Mouse (Mus musculus): ENCODE results near the gene Cwc27. TPM values are rescaled to one million over a fixed set of nuclear protein-coding genes. Genes with fewer than 3 reads are reported as not detected.

Gene Cwc27
- polyA plus RNA-seq, 1 experiment from 2014 or later: 26.4 TPM

DNA sequence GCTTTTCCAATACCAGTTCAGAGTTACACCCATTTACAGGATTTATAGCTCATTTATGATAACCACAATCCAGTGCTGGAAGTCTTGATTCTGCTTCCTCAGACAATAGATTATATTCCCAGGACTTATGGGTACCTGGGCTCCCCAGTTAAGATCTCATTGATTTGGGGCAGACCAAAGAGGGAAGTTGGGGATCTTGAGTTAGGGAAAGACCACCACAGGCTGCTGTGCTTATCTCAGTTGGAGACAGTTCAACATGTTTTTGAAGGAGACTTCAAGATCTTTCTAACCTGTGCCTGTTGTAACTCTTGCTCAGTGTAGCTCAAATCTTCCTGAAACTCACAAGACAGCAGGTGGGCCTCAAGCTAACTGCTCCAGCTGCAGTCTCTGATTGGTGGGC, 4.2 kb upstream of the Cwc27 start:
- Histone ChIP-seq H3K27me3 (no peaks in the 10 kb centered on the region), H3K9ac (replicated peaks) (no peak overlapping the region), H3K4me2 (replicated peaks) (no peak overlapping the region), H3K4me3 (replicated peaks) (no peak overlapping the region), H3K36me3 (no peaks in the 10 kb centered on the region), H3K27ac (no peak overlapping the region), H3K4me1 (replicated peaks) (peaks cover 22% of the 10 kb centered on the region), H3K9me3 (no peaks in the 10 kb centered on the region)
- ATAC-seq: no peak

- WGBS: 56% methylated on average over 12 of the region's 12 CpGs
- Histone ChIP-seq H3K27me3 (no peaks in the 10 kb centered on the region), H3K4me1 (replicated peaks) (peaks cover 33% of the 10 kb centered on the region), H3K36me3 (no peaks in the 10 kb centered on the region), H3K9me3 (no peaks in the 10 kb centered on the region), H3K4me2 (replicated peaks) (peak overlapping the region; percentile 61), H3K9ac (replicated peaks) (peak overlapping the region; percentile 89), H3K27ac (no peak overlapping the region), H3K4me3 (replicated peaks) (peak overlapping the region; percentile 64)
- ATAC-seq: no peak
Observed at GRCm38 (mm10) chr13:104817696-104818095, 754 bp upstream of the Cwc27 start.

- H3K4me2 ChIP-seq (replicated peaks): peak overlapping the region; percentile 61
- peak overlapping the region; percentile 89 for H3K9ac ChIP-seq (replicated peaks)
- H3K4me1 ChIP-seq (replicated peaks): peaks cover 30% of the 10 kb centered on the region
- no peaks in the 10 kb centered on the region for H3K36me3 ChIP-seq
- ATAC-seq: peak; percentile 7
- WGBS: 9% methylated on average over 8 of the region's 8 CpGs
- 0 out of 2 replicates have a peak overlapping the region, but pooled peaks have one; percentile 52 for H3K27ac ChIP-seq
- H3K9me3 ChIP-seq: no peaks in the 10 kb centered on the region
- H3K27me3 ChIP-seq: no peaks in the 10 kb centered on the region
- H3K4me3 ChIP-seq (replicated peaks): peak overlapping the region; percentile 64
Observed at GRCm38 (mm10) chr13:104816270-104816634, 690 bp downstream of the Cwc27 start.

DNA sequence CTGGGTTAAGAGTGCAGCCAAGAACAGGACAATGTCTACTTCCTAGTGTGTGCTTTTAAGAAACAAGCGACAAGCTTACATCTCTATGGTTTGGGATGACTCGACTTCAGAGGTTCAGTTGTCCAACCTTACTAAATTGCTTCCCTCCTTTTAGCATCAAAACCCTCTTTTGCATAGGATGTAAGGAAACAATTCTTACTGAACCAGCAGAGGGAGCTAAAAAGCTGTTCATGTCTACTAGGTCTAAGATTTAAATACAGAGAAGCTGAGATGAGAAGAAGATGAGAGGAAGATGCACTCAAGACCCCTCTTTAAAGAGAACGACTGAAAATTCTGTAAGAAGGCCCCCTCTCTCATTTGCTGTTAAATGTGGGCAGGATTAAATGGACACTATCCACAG, 11.3 kb downstream of the Cwc27 start:
- H3K27me3 ChIP-seq: no peaks in the 10 kb centered on the region
- no peak for ATAC-seq
- no peak overlapping the region for H3K4me3 ChIP-seq (replicated peaks)
- no peak overlapping the region for H3K9ac ChIP-seq (replicated peaks)
- H3K9me3 ChIP-seq: no peaks in the 10 kb centered on the region
- 55% methylated on average over 3 of the region's 3 CpGs for WGBS
- H3K27ac ChIP-seq: no peak overlapping the region
- H3K36me3 ChIP-seq: peaks cover 28% of the 10 kb centered on the region
- no peak overlapping the region for H3K4me2 ChIP-seq (replicated peaks)
- no peaks in the 10 kb centered on the region for H3K4me1 ChIP-seq (replicated peaks)

DNA sequence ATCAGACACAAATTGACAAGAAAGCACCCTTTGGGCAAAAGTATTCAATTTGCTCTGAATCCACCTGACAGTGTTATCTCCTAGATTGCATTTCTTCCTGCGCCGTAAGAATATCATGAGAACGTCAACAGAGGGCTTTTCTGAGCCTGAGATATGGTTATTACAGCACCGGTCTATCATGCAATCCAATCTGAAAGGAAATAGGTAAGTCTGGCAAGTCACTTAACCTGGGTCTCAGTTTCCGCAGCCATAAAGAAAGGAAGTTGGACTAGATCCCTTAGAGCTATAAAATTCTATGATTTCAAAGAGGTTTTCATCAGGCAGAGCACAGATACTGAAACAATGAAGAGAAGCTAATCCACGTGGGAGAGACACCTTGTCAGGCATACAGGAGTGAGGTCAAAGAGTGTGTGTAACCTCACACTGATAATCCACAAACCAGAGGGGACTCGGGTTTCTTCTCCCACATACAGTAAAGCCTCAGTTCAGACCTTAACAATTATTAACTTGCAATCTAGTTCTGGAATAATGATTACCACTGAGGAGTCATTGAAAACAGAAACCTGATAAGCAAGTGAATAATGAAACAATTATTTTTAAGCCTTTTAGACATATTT, 17.3 kb downstream of the Cwc27 start:
- Histone ChIP-seq H3K9ac (replicated peaks) (no peak overlapping the region), H3K4me2 (replicated peaks) (no peak overlapping the region), H3K27me3 (no peaks in the 10 kb centered on the region), H3K9me3 (no peaks in the 10 kb centered on the region), H3K4me1 (replicated peaks) (no peaks in the 10 kb centered on the region), H3K4me3 (replicated peaks) (no peak overlapping the region), H3K36me3 (peaks cover 32% of the 10 kb centered on the region), H3K27ac (no peak overlapping the region)
- ATAC-seq: no peak
- 94% methylated on average over 7 of the region's 7 CpGs for WGBS

- Histone ChIP-seq H3K9ac (replicated peaks) (no peak overlapping the region), H3K4me1 (replicated peaks) (no peaks in the 10 kb centered on the region), H3K4me2 (replicated peaks) (no peak overlapping the region), H3K27ac (no peak overlapping the region), H3K27me3 (no peaks in the 10 kb centered on the region), H3K4me3 (replicated peaks) (no peak overlapping the region), H3K9me3 (no peaks in the 10 kb centered on the region), H3K36me3 (peaks cover 32% of the 10 kb centered on the region)
- ATAC-seq: no peak
- WGBS: 95% methylated on average over 8 of the region's 8 CpGs
Observed at GRCm38 (mm10) chr13:104799067-104799466, 17.9 kb downstream of the Cwc27 start.

- H3K4me1 ChIP-seq (replicated peaks): no peaks in the 10 kb centered on the region
Observed at GRCm38 (mm10) chr13:104794421-104794820, 22.5 kb downstream of the Cwc27 start.

GRCm38 (mm10) chr13:104792184-104792583, 24.8 kb downstream of the Cwc27 start, which contains the start of gene Srek1ip1:
Srek1ip1 (plus strand) TSS chr13:104792484.
- ATAC-seq: no peak

More at GRCm38 (mm10) chr13:104794421-104794820, 22.5 kb downstream of the Cwc27 start:
- H3K9ac ChIP-seq (replicated peaks): no peak overlapping the region
- H3K27ac ChIP-seq: no peak overlapping the region
- H3K36me3 ChIP-seq: peaks cover 27% of the 10 kb centered on the region
- no peaks in the 10 kb centered on the region for H3K27me3 ChIP-seq
- H3K4me2 ChIP-seq (replicated peaks): no peak overlapping the region
- H3K4me3 ChIP-seq (replicated peaks): no peak overlapping the region
- H3K9me3 ChIP-seq: no peaks in the 10 kb centered on the region
- no peak for ATAC-seq
- WGBS: 92% methylated on average over 3 of the region's 3 CpGs

DNA sequence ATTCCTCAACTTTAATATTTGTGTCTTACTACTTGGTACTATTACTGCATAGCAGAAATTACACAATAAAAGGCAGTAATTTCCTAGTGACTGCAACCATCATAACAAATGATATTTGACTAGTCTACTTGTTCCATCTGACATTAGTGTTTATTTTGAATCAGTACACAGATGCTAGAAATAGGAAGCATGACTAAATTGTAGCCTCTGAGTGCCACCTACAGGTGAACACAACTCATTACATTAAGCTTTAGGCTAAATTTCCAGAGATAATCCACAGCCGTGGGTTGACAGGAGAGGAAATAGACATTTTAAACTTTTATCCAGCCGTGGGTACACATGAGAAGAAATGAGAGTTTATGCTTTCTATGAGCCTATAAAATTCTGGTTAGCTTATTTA, 27.3 kb downstream of the Cwc27 start:
- Histone ChIP-seq H3K4me3 (replicated peaks) (no peak overlapping the region), H3K9ac (replicated peaks) (no peak overlapping the region), H3K27ac (no peak overlapping the region), H3K27me3 (no peaks in the 10 kb centered on the region), H3K36me3 (peaks cover 22% of the 10 kb centered on the region), H3K4me1 (replicated peaks) (no peaks in the 10 kb centered on the region), H3K4me2 (replicated peaks) (no peak overlapping the region), H3K9me3 (no peaks in the 10 kb centered on the region)
- 20% methylated on average over 2 of the region's 2 CpGs for WGBS
- ATAC-seq: peak; percentile 58

More at GRCm38 (mm10) chr13:104792184-104792583, 24.8 kb downstream of the Cwc27 start, which contains the start of gene Srek1ip1:
- no peaks in the 10 kb centered on the region for H3K4me1 ChIP-seq (replicated peaks)
- no peaks in the 10 kb centered on the region for H3K9me3 ChIP-seq
- peaks cover 22% of the 10 kb centered on the region for H3K36me3 ChIP-seq
- no peak within 1 kb of the TSS for H3K27ac ChIP-seq
- H3K4me3 ChIP-seq (replicated peaks): no peak within 1 kb of the TSS
- H3K4me2 ChIP-seq (replicated peaks): no peak within 1 kb of the TSS
- H3K9ac ChIP-seq (replicated peaks): no peak within 1 kb of the TSS
- no peaks in the 10 kb centered on the region for H3K27me3 ChIP-seq
- 92% methylated on average over 11 of the region's 11 CpGs for WGBS

DNA sequence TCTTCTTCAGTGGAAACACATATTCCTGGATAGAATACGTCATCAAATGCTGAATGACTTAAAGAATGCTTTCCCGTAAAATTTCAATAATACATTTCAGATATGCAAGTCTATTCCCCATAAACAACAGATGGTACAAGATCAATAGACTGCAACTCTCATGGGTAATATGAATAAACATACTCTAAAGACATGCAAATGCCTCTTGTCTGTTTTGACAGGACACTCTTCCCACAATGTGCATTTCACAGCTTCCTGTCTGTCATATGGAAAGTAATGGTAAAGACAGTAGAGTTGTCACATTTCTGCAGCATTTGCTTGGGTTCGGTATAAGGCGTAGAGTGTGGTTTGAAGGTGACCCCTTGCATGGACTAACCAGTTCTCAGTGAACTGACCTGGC, 29.7 kb downstream of the Cwc27 start:
- 82% methylated on average over 4 of the region's 4 CpGs for WGBS
- ATAC-seq: no peak
- Histone ChIP-seq H3K27ac (no peak overlapping the region), H3K36me3 (peaks cover 33% of the 10 kb centered on the region), H3K4me2 (replicated peaks) (no peak overlapping the region), H3K4me1 (replicated peaks) (no peaks in the 10 kb centered on the region), H3K4me3 (replicated peaks) (no peak overlapping the region), H3K9ac (replicated peaks) (no peak overlapping the region), H3K9me3 (peaks cover 4% of the 10 kb centered on the region; the same call in 1 of the 2 replicates), H3K27me3 (no peaks in the 10 kb centered on the region)

DNA sequence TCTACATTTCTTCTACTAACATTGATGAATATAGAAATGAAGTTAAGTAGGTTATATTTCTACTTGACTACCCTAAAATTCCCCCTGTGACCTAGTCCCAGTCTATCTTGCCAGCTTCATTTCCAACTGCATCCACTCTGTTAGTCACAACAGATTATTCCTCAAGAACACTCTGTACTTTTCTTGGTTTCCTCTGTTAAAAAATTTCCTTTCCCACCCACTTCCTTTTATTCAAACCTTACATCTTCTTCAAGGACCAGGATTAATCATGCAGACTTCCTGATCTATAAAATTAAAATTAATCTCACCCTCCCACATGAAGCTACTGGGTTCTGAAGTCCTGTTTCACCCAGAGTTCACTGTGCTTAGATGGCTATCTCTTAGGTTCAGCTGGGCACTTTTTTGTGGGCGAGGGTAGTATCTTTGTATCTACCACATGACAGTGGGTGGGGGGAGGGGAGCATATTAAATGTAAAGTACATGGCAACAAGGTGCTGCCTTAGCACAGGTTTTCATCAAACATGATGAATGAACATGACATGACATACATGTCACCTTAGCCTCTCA, 37.8 kb downstream of the Cwc27 start:
- no peaks in the 10 kb centered on the region for H3K27me3 ChIP-seq
- H3K4me1 ChIP-seq (replicated peaks): no peaks in the 10 kb centered on the region
- peaks cover 6% of the 10 kb centered on the region; the same call in 1 of the 2 replicates for H3K9me3 ChIP-seq
- peaks cover 17% of the 10 kb centered on the region for H3K36me3 ChIP-seq
- no peak overlapping the region for H3K4me3 ChIP-seq (replicated peaks)
- H3K4me2 ChIP-seq (replicated peaks): no peak overlapping the region
- H3K27ac ChIP-seq: no peak overlapping the region
- WGBS: 88% methylated on average over 1 of the region's 1 CpGs
- no peak overlapping the region for H3K9ac ChIP-seq (replicated peaks)
- no peak for ATAC-seq

GRCm38 (mm10) chr13:104763193-104763592, 53.7 kb downstream of the Cwc27 start:
- Histone ChIP-seq H3K36me3 (no peaks in the 10 kb centered on the region), H3K4me3 (replicated peaks) (no peak overlapping the region), H3K9ac (replicated peaks) (no peak overlapping the region), H3K4me2 (replicated peaks) (no peak overlapping the region), H3K27me3 (no peaks in the 10 kb centered on the region), H3K4me1 (replicated peaks) (no peaks in the 10 kb centered on the region), H3K9me3 (no peaks in the 10 kb centered on the region), H3K27ac (no peak overlapping the region)
- no peak for ATAC-seq
- WGBS: 89% methylated on average over 3 of the region's 3 CpGs

- no peaks in the 10 kb centered on the region for H3K27me3 ChIP-seq
- no peaks in the 10 kb centered on the region for H3K4me1 ChIP-seq (replicated peaks)
- no peaks in the 10 kb centered on the region for H3K9me3 ChIP-seq
- no peak for ATAC-seq
- WGBS: 94% methylated on average over 4 of the region's 4 CpGs
- H3K27ac ChIP-seq: no peak overlapping the region
- no peak overlapping the region for H3K4me2 ChIP-seq (replicated peaks)
- no peaks in the 10 kb centered on the region for H3K36me3 ChIP-seq
- H3K4me3 ChIP-seq (replicated peaks): no peak overlapping the region
- H3K9ac ChIP-seq (replicated peaks): no peak overlapping the region
Observed at GRCm38 (mm10) chr13:104762401-104762800, 54.5 kb downstream of the Cwc27 start.
